In genomic region chr11:117359870-117360269, GRCm38 (mm10) we compare ENCODE assay signal across 8 mouse cellular contexts.
DNase-seq lines count a peak whose midpoint lies in the region; ATAC-seq and TF ChIP-seq lines count a peak whose summit lies in the region.

No protein-coding gene starts in this region.

- no peak overlapping the region for H3K9ac ChIP-seq in midbrain, embryonic 11.5 days (ENCODE audit: low read length)
- H3K9ac ChIP-seq in midbrain, embryonic 16.5 days (ENCODE audit: low read depth, low read length): no peak overlapping the region
- no peak overlapping the region for H3K9ac ChIP-seq in liver, postnatal 0 days (replicated peaks)

- ATAC-seq in midbrain, embryonic 11.5 days (ENCODE audit: low FRiP score): no peak
- no peak for ATAC-seq in midbrain, embryonic 16.5 days
- ATAC-seq in erythroid progenitor cell, adult 5-6 weeks (replicated peaks; ENCODE audit: low FRiP score, poor library complexity, severe bottlenecking): 0 out of 2 replicates have a peak, but pooled peaks have one; percentile 40
- ATAC-seq in liver, postnatal 0 days: no peak

- H3K36me3 ChIP-seq in midbrain, embryonic 11.5 days (ENCODE audit: control insufficient read depth, insufficient read depth, low read length): peaks cover 40% of the 10 kb centered on the region
- peaks cover 34% of the 10 kb centered on the region for H3K36me3 ChIP-seq in midbrain, embryonic 16.5 days (ENCODE audit: control insufficient read depth, insufficient read depth, low read length)
- peaks cover 68% of the 10 kb centered on the region for H3K36me3 ChIP-seq in liver, postnatal 0 days (replicated peaks; ENCODE audit: insufficient read depth, low read length)

- WGBS in midbrain, embryonic 11.5 days: 70% methylated on average over 5 of the region's 5 CpGs
- 74% methylated on average over 5 of the region's 5 CpGs for WGBS in midbrain, embryonic 16.5 days
- 70% methylated on average over 5 of the region's 5 CpGs for WGBS in liver, postnatal 0 days (ENCODE audit: insufficient replicate concordance)

- DNase-seq in midbrain, embryonic 11.5 days (ENCODE audit: low spot score, missing footprints): peak; percentile 97
- DNase-seq in adrenal gland, postnatal 4 days (ENCODE audit: low spot score in 2 of 2): peak; percentile 39 to 50
- DNase-seq in kidney, postnatal 14 days: peak; percentile 79
- DNase-seq in liver, postnatal 0 days: peak; percentile 81
- peak; percentile 75 for DNase-seq in right cerebral cortex, postnatal 14 days
- peak; percentile 61 to 80 for DNase-seq in urinary bladder, postnatal 4 days (ENCODE audit: low spot score in 2 of 2)

- no peak overlapping the region for H3K27ac ChIP-seq in midbrain, embryonic 11.5 days (ENCODE audit: low read depth, low read length)
- H3K27ac ChIP-seq in midbrain, embryonic 16.5 days (ENCODE audit: low read length): no peak overlapping the region
- no peak overlapping the region for H3K27ac ChIP-seq in liver, postnatal 0 days (ENCODE audit: low read depth)

- H3K4me3 ChIP-seq in midbrain, embryonic 11.5 days (ENCODE audit: low read depth, low read length): no peak overlapping the region
- H3K4me3 ChIP-seq in midbrain, embryonic 16.5 days (ENCODE audit: low read depth, low read length): no peak overlapping the region
- no peak overlapping the region for H3K4me3 ChIP-seq in liver, postnatal 0 days (ENCODE audit: low read depth, low read length)

- no peak for TF ChIP-seq EP300 in liver, postnatal 0 days (IDR thresholded peaks at IDR 0.05; ENCODE audit: low read depth)

- no peaks in the 10 kb centered on the region for H3K27me3 ChIP-seq in midbrain, embryonic 11.5 days (ENCODE audit: control insufficient read depth, insufficient read depth, low read length)
- H3K27me3 ChIP-seq in midbrain, embryonic 16.5 days (ENCODE audit: control insufficient read depth, insufficient read depth, low read depth, low read length): no peaks in the 10 kb centered on the region
- H3K27me3 ChIP-seq in liver, postnatal 0 days (ENCODE audit: insufficient read depth, low read length): no peaks in the 10 kb centered on the region

- no peak overlapping the region for H3K4me2 ChIP-seq in midbrain, embryonic 11.5 days
- no peak overlapping the region for H3K4me2 ChIP-seq in midbrain, embryonic 16.5 days (ENCODE audit: low read length)
- H3K4me2 ChIP-seq in liver, postnatal 0 days (ENCODE audit: low read depth, low read length): no peak overlapping the region

- peak; percentile 93 for TF ChIP-seq CTCF in liver, postnatal 0 days (IDR thresholded peaks at IDR 0.05; ENCODE audit: low read depth)

- H3K9me3 ChIP-seq in midbrain, embryonic 11.5 days (ENCODE audit: control insufficient read depth, low read length): no peaks in the 10 kb centered on the region
- no peaks in the 10 kb centered on the region for H3K9me3 ChIP-seq in midbrain, embryonic 16.5 days (replicated peaks; ENCODE audit: control insufficient read depth, low read length, poor library complexity, severe bottlenecking)
- no peaks in the 10 kb centered on the region for H3K9me3 ChIP-seq in liver, postnatal 0 days (ENCODE audit: low read length)

- H3K4me1 ChIP-seq in midbrain, embryonic 11.5 days (ENCODE audit: control insufficient read depth, insufficient read depth, low read length): no peaks in the 10 kb centered on the region
- H3K4me1 ChIP-seq in midbrain, embryonic 16.5 days (ENCODE audit: control insufficient read depth, insufficient read depth, low read length): no peaks in the 10 kb centered on the region
- H3K4me1 ChIP-seq in liver, postnatal 0 days (ENCODE audit: insufficient read depth): no peaks in the 10 kb centered on the region

Comparison
In these comparisons a context has a peak if more than half of its experiments do, and no peak if none do; other contexts are left out.
1. DNase-seq: peak in every context shown above with its lines; median percentile 97 in midbrain, embryonic 11.5 days; 81 in liver, postnatal 0 days; 79 in kidney, postnatal 14 days; 75 in right cerebral cortex, postnatal 14 days; 70 in urinary bladder, postnatal 4 days; 44 in adrenal gland, postnatal 4 days.